Mouse (Mus musculus) stomach, postnatal 0 days (tissue): ENCODE results near the gene Pde4b. TPM values are rescaled to one million over a fixed set of nuclear protein-coding genes. Genes with fewer than 3 reads are reported as not detected.
A peak's percentile ranks its signal among the peaks of the same experiment; 100 is the strongest.

ENCODE experiments used
- ATAC-seq: fragments of 200-750 bp; cut with Nextera tagmentation; 2 replicates; pipeline ENCODE4 v1.8.0; 2017; ENCODE audit not compliant: low FRiP score, low TSS enrichment
- DNase-seq: peaks from one replicate; pipeline ENCODE4 v3.0.0-alpha.2; 2016; ENCODE audit warnings: low spot score
- H3K27ac ChIP-seq: fragments of 300-500 bp; sonication (generic); replicated peaks from 2 replicates; pipeline ENCODE4 v1.5.1; 2014; ENCODE audit warnings: mild to moderate bottlenecking, control low read depth
- H3K27me3 ChIP-seq: fragments of 300-500 bp; sonication (generic); 2 replicates; pipeline ENCODE4 v1.6.1; 2014; ENCODE audit warnings: low read length; ENCODE audit not compliant: control insufficient read depth, insufficient read depth
- H3K36me3 ChIP-seq: fragments of 300-500 bp; sonication (generic); 2 replicates; pipeline ENCODE4 v1.6.1; 2014; ENCODE audit warnings: low read length, mixed read lengths; ENCODE audit not compliant: control insufficient read depth, insufficient read depth
- H3K4me1 ChIP-seq: fragments of 300-500 bp; sonication (generic); replicated peaks from 2 replicates; pipeline ENCODE4 v1.6.1; 2014; ENCODE audit warnings: antibody characterized with exemption; ENCODE audit not compliant: control insufficient read depth, insufficient read depth
- H3K4me2 ChIP-seq: fragments of 300-500 bp; sonication (generic); replicated peaks from 2 replicates; pipeline ENCODE4 v1.6.1; 2014; ENCODE audit warnings: low read depth, mild to moderate bottlenecking, control low read depth, moderate library complexity
- H3K4me3 ChIP-seq: fragments of 300-500 bp; sonication (generic); 2 replicates; pipeline ENCODE4 v1.5.1; 2014; ENCODE audit warnings: low read depth, low read length, control low read depth
- H3K9ac ChIP-seq: fragments of 300-500 bp; sonication (generic); 2 replicates; pipeline ENCODE4 v1.6.1; 2014; ENCODE audit warnings: mild to moderate bottlenecking, low read length, control low read depth, mixed read lengths
- H3K9me3 ChIP-seq: fragments of 300-500 bp; sonication (generic); 2 replicates; pipeline ENCODE4 v1.6.1; 2016; ENCODE audit warnings: low read length; ENCODE audit not compliant: control insufficient read depth
- CTCF ChIP-seq: IDR thresholded peaks from 2 replicates; pipeline ENCODE4 v1.5.1; 2016; ENCODE audit warnings: antibody characterized with exemption, low read depth, mild to moderate bottlenecking, moderate library complexity
- EP300 ChIP-seq: optimal IDR thresholded peaks from 2 replicates; pipeline ENCODE3; 2016; ENCODE audit warnings: antibody characterized with exemption
- WGBS: fragments of 180-500 bp; shearing (Covaris S2); extraction: QIAGEN DNeasy Blood & Tissue Kit; methylation state at CpG from one replicate; pipeline ENCODE4 v1.1.7; 2014; 5-methylcytosine and 5-hydroxymethylcytosine counted together
- polyA plus RNA-seq: library from polyadenylated mRNA; unstranded; fragments of >200 nt; fragmentation: Nextera tagmentation; extraction: Ambion mirVana; gene quantifications from 2 replicates; pipeline ENCODE4 v1.2.1, GENCODE M21; 2015

Pde4b gene
- polyA plus RNA-seq, 1 experiment from 2014 or later: 9.1 TPM

- no peaks in the 10 kb centered on the region for H3K27me3 ChIP-seq
- no peaks in the 10 kb centered on the region for H3K4me1 ChIP-seq
- H3K9me3 ChIP-seq: no peaks in the 10 kb centered on the region
- ATAC-seq (no peak), DNase-seq (no peak)
- H3K4me2 ChIP-seq: no peak overlapping the region
- H3K36me3 ChIP-seq: no peaks in the 10 kb centered on the region
- TF ChIP-seq CTCF (no peak), EP300 (no peak)
- no peak overlapping the region for H3K4me3 ChIP-seq
- H3K9ac ChIP-seq: no peak overlapping the region
- 71% methylated on average over 4 of the region's 4 CpGs for WGBS
- H3K27ac ChIP-seq: no peak overlapping the region
These were observed 542.3 kb downstream of the Pde4b start for GRCm38 (mm10) chr4:102629621-102630020.

DNA sequence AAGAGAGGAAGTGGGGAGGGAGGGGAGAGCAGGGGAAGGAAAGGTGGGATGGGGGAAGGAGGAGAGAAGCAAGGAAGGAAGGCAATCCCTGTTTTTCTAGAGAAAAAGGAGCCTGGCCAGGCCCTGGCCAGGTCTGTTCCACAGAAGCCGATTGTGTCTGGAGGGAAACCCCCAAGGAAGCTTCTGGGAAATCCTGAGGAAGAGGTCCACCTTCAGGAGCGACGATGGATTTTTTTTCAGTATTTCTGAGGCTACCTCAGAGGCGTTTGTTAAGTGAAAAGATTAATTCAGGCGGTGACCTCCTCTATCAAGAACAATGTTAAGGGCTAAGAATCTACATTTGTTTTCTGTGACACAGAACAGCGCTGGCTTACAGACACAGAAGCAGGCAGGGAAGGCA lies 542.9 kb downstream of the Pde4b start:
- Histone ChIP-seq H3K4me2 (no peak overlapping the region), H3K36me3 (no peaks in the 10 kb centered on the region), H3K4me3 (no peak overlapping the region), H3K9ac (no peak overlapping the region), H3K27ac (no peak overlapping the region), H3K9me3 (no peaks in the 10 kb centered on the region), H3K4me1 (0 out of 2 replicates have a peak, but pooled peaks cover 3% of the 10 kb centered on the region), H3K27me3 (no peaks in the 10 kb centered on the region)
- DNase-seq: no peak
- 37% methylated on average over 6 of the region's 6 CpGs for WGBS
- ATAC-seq: no peak
- TF ChIP-seq EP300: no peak
- TF ChIP-seq CTCF: no peak

- no peak for ATAC-seq
- Histone ChIP-seq H3K27ac (no peak overlapping the region), H3K27me3 (no peaks in the 10 kb centered on the region), H3K4me2 (no peak overlapping the region), H3K4me1 (0 out of 2 replicates have a peak, but pooled peaks cover 3% of the 10 kb centered on the region), H3K4me3 (no peak overlapping the region), H3K36me3 (no peaks in the 10 kb centered on the region), H3K9ac (no peak overlapping the region), H3K9me3 (no peaks in the 10 kb centered on the region)
- no peak for TF ChIP-seq EP300
- no peak for DNase-seq
- WGBS: 59% methylated on average over 3 of the region's 3 CpGs
These were observed 544.3 kb downstream of the Pde4b start for GRCm38 (mm10) chr4:102631624-102632023.

DNA sequence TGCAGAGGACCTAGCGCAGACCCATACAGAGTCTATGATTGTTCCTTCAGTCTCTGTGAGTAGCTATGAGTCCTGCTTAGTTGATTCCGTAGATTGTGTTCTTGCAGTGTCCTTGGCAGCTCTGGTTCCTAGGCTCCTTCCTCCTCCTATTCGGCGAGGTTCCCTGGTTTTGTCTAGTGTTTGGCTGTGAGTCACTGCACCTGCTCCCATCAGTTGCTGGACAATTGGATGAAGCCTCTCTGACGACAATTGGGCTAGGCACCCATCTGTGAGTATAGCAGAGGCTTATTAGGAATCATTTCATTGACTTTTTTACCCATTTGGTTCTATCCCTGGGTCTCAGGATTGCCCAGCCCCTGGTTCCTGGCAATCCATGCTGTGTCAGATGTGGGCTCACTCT lies 545.9 kb downstream of the Pde4b start:
- no peak for DNase-seq
- H3K4me2 ChIP-seq: no peak overlapping the region
- WGBS: 90% methylated on average over 5 of the region's 5 CpGs
- H3K36me3 ChIP-seq: no peaks in the 10 kb centered on the region
- no peaks in the 10 kb centered on the region for H3K27me3 ChIP-seq
- no peak overlapping the region for H3K4me3 ChIP-seq
- TF ChIP-seq EP300: no peak
- TF ChIP-seq CTCF: no peak
- 0 out of 2 replicates have a peak, but pooled peaks cover 3% of the 10 kb centered on the region for H3K4me1 ChIP-seq
- no peak overlapping the region for H3K9ac ChIP-seq
- H3K9me3 ChIP-seq: no peaks in the 10 kb centered on the region
- H3K27ac ChIP-seq: no peak overlapping the region
- no peak for ATAC-seq

DNA sequence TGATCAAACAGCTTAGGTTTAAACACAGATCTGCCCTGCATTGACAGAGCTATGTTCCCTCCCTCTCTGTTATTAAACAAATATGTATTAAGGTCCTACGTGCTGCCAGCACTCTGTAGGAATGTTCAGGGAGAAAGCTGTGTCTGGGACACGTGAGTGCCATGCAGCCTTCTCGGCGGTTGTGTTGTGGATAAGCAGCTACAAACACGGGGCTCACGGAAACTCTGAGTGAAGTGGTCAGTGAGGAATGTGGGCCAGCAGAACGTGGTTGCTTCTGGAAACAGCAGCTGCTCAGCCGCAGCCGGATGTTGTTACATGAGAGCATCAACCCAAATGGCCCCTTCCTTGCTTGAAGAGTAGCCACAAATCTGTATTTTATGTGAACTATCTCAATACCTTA lies 547.9 kb downstream of the Pde4b start:
- 0 out of 2 replicates have a peak, but pooled peaks cover 3% of the 10 kb centered on the region for H3K4me1 ChIP-seq
- DNase-seq: peak; percentile 55
- no peak overlapping the region for H3K4me3 ChIP-seq
- H3K27me3 ChIP-seq: no peaks in the 10 kb centered on the region
- no peak overlapping the region for H3K9ac ChIP-seq
- peak; percentile 77 for ATAC-seq
- TF ChIP-seq EP300 (no peak), CTCF (no peak)
- H3K9me3 ChIP-seq: no peaks in the 10 kb centered on the region
- H3K27ac ChIP-seq: no peak overlapping the region; the same call in 1 of the 2 replicates
- H3K4me2 ChIP-seq: no peak overlapping the region
- WGBS: 15% methylated on average over 9 of the region's 9 CpGs
- no peaks in the 10 kb centered on the region for H3K36me3 ChIP-seq

DNA sequence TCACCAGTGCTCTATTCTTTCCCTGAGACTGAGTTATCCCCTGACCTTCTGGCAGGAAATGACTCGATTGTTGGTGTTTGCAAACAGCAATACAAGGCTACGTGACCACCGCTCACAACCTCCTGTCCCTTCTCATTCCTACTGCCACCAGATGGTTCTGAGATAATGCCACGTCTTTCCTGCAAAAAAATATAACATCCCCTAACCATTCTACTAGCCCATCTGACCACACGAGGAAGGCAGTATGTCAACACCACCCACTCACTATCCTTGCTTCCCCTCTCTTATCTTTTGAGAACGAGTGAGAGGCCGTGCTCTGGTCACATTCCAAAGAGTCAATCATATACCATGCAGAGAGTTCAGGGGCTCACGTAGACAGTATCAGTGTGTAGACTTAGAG lies 548.6 kb downstream of the Pde4b start:
- Histone ChIP-seq H3K9me3 (no peaks in the 10 kb centered on the region), H3K4me1 (0 out of 2 replicates have a peak, but pooled peaks cover 3% of the 10 kb centered on the region), H3K27me3 (no peaks in the 10 kb centered on the region), H3K36me3 (no peaks in the 10 kb centered on the region), H3K4me2 (no peak overlapping the region), H3K27ac (no peak overlapping the region), H3K9ac (no peak overlapping the region), H3K4me3 (no peak overlapping the region)
- TF ChIP-seq CTCF: no peak
- TF ChIP-seq EP300: no peak
- whole genome bisulfite sequencing: 51% methylated on average over 8 of the region's 8 CpGs
- DNase-seq (no peak), ATAC-seq (no peak)
